Mouse (Mus musculus): ENCODE measurements around the gene Gm49711.

DNA sequence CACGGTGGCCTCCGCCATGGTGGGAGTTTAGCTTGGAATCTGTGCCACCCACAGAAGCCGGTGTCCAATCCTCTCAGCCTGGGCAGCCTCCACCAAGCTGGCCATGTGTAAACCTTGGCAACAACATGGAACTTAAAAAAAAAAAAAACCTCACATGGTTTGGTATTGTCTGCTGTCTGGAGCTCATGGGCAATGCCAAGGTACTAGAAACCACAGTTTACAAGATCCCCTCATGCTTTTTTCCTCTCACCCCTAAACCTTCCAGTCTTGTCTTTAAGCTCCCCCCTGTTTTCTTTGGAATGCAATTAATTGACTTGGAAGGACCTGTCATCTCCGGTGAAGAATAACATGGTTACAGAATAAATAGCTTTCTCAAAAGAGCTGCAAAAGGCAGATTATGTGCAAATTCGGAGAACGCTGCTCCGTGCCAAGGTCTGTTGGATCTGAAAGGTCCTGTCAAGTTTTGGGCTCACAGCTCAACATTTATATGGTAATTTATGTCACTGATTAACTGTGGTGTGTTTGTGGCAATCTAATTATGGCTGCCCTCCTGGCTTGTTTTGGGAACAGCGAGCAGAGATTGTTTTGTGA lies 138.7 kb downstream of the Gm49711 start:
- TF ChIP-seq MAFK (IDR thresholded peaks at IDR 0.05; ENCODE audit: insufficient read depth, low read depth, low read length) (no peak), ZC3H11A (IDR thresholded peaks at IDR 0.05; ENCODE audit: borderline replicate concordance, low read depth, low read length) (no peak)
